Mouse (Mus musculus): ENCODE results near the gene Iqck. TPM values are rescaled to one million over a fixed set of nuclear protein-coding genes. Genes with fewer than 3 reads are reported as not detected.

Iqck gene
- polyA plus RNA-seq, 1 experiment from 2014 or later, result 1.1 TPM

DNA sequence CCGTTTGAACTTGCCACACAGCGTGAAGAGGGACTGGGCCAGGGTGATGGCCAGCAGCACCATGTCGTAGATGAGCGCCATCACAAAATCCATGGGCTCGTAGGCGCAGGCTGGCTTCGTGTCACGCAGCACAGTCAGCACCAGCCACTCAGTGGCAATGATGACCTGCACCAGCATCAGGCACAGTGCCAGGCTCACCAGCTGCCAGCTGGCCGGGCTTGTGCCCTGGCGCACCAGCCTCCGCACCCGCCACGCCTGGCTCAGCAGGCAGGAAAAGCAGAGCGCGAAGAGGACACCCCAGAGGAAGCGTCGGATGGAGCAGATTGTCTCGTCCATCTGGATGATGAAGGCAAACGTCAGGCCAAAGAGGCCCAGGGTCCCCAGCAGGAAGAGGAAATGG is 128.4 kb downstream of the Iqck start:
- WGBS, result 89% methylated on average over 19 of the region's 19 CpGs
- ATAC-seq (ENCODE audit: low FRiP score, low TSS enrichment), result no peak

GRCm38 (mm10) chr7:118985786-118986185 is 130.2 kb downstream of the Iqck start:
- Histone ChIP-seq H3K4me1 (replicated peaks; ENCODE audit: control insufficient read depth, insufficient read depth) (no peaks in the 10 kb centered on the region), H3K4me3 (ENCODE audit: low read depth, low read length) (no peak overlapping the region), H3K9me3 (ENCODE audit: control insufficient read depth, low read length) (no peaks in the 10 kb centered on the region), H3K4me2 (replicated peaks; ENCODE audit: low read depth) (no peak overlapping the region), H3K27ac (replicated peaks) (no peak overlapping the region), H3K9ac (ENCODE audit: low read length) (no peak overlapping the region), H3K27me3 (ENCODE audit: control insufficient read depth, insufficient read depth, low read length) (no peaks in the 10 kb centered on the region), H3K36me3 (ENCODE audit: control insufficient read depth, insufficient read depth, low read length) (no peaks in the 10 kb centered on the region)
- no peak for DNase-seq (ENCODE audit: low spot score)
- WGBS, result 72% methylated on average over 4 of the region's 4 CpGs
- no peak for ATAC-seq (ENCODE audit: low FRiP score, low TSS enrichment)
- TF ChIP-seq CTCF (IDR thresholded peaks at IDR 0.05; ENCODE audit: low read depth), result no peak
- no peak for TF ChIP-seq EP300 (optimal IDR thresholded peaks at IDR 0.05)

More for the DNA sequence above, 128.4 kb downstream of the Iqck start:
- Histone ChIP-seq H3K36me3 (ENCODE audit: control insufficient read depth, insufficient read depth, low read length) (no peaks in the 10 kb centered on the region), H3K4me1 (replicated peaks; ENCODE audit: control insufficient read depth, insufficient read depth) (no peaks in the 10 kb centered on the region), H3K4me2 (replicated peaks; ENCODE audit: low read depth) (no peak overlapping the region), H3K9ac (ENCODE audit: low read length) (no peak overlapping the region), H3K27me3 (ENCODE audit: control insufficient read depth, insufficient read depth, low read length) (no peaks in the 10 kb centered on the region), H3K27ac (replicated peaks) (no peak overlapping the region), H3K9me3 (ENCODE audit: control insufficient read depth, low read length) (no peaks in the 10 kb centered on the region), H3K4me3 (ENCODE audit: low read depth, low read length) (no peak overlapping the region)
- no peak for DNase-seq (ENCODE audit: low spot score)
- TF ChIP-seq CTCF (IDR thresholded peaks at IDR 0.05; ENCODE audit: low read depth), result no peak
- TF ChIP-seq EP300 (optimal IDR thresholded peaks at IDR 0.05), result no peak

DNA sequence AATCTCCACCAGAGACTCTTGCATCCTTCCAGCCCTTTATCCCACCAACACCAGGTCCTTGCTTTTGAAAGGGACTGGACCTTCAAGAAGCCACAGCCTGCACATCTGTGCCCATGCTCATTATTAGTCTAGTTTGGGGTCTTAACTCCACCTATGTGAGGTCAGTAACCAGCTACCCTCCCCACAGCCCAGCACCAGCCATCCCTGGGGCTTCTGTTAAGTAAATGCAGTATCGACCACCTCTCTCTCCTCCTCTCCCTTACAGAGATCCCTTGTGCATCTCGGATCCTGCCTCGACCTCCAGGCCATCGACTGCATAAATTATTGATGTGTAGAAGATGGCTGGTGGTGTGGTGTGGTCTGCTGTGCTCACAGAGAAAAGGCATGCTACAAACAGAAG is 130.8 kb downstream of the Iqck start:
- no peak overlapping the region for H3K27ac ChIP-seq (replicated peaks)
- no peaks in the 10 kb centered on the region for H3K27me3 ChIP-seq (ENCODE audit: control insufficient read depth, insufficient read depth, low read length)
- WGBS, result 76% methylated on average over 4 of the region's 4 CpGs
- H3K9me3 ChIP-seq (ENCODE audit: control insufficient read depth, low read length), result no peaks in the 10 kb centered on the region
- DNase-seq (ENCODE audit: low spot score) (no peak), ATAC-seq (ENCODE audit: low FRiP score, low TSS enrichment) (no peak)
- no peak overlapping the region for H3K9ac ChIP-seq (ENCODE audit: low read length)
- no peak overlapping the region for H3K4me3 ChIP-seq (ENCODE audit: low read depth, low read length)
- no peaks in the 10 kb centered on the region for H3K4me1 ChIP-seq (replicated peaks; ENCODE audit: control insufficient read depth, insufficient read depth)
- TF ChIP-seq CTCF (IDR thresholded peaks at IDR 0.05; ENCODE audit: low read depth) (no peak), EP300 (optimal IDR thresholded peaks at IDR 0.05) (no peak)
- no peak overlapping the region for H3K4me2 ChIP-seq (replicated peaks; ENCODE audit: low read depth)
- H3K36me3 ChIP-seq (ENCODE audit: control insufficient read depth, insufficient read depth, low read length), result no peaks in the 10 kb centered on the region

- WGBS, result 69% methylated on average over 5 of the region's 5 CpGs
- ATAC-seq (ENCODE audit: low FRiP score, low TSS enrichment), result no peak
- no peak overlapping the region for H3K4me2 ChIP-seq (replicated peaks; ENCODE audit: low read depth)
Observed at GRCm38 (mm10) chr7:118989275-118989856, 133.8 kb downstream of the Iqck start.

DNA sequence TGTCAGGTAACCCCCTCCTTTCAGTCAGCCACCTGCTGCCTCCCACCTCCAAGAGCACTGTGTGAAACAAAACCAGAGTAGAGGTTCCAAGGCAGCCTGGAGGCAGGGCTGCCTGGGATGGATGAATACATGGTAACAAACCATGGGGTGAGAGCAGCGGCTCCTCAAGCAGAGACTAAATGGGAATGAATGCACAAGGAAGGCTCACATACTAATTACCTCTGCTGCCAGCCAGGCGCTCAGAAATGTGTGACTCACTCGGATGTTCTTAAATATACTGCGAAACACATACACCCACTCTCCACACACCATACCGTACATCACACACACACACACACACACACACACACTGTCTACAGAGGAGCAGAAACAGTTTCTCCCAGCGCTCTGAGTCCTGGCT is 134.7 kb downstream of the Iqck start:
- Histone ChIP-seq H3K4me1 (replicated peaks; ENCODE audit: control insufficient read depth, insufficient read depth) (no peaks in the 10 kb centered on the region), H3K27ac (replicated peaks) (no peak overlapping the region), H3K9me3 (ENCODE audit: control insufficient read depth, low read length) (no peaks in the 10 kb centered on the region), H3K36me3 (ENCODE audit: control insufficient read depth, insufficient read depth, low read length) (no peaks in the 10 kb centered on the region), H3K27me3 (ENCODE audit: control insufficient read depth, insufficient read depth, low read length) (no peaks in the 10 kb centered on the region), H3K9ac (ENCODE audit: low read length) (no peak overlapping the region), H3K4me3 (ENCODE audit: low read depth, low read length) (no peak overlapping the region), H3K4me2 (replicated peaks; ENCODE audit: low read depth) (no peak overlapping the region)
- TF ChIP-seq CTCF (IDR thresholded peaks at IDR 0.05; ENCODE audit: low read depth) (no peak), EP300 (optimal IDR thresholded peaks at IDR 0.05) (no peak)
- DNase-seq (ENCODE audit: low spot score), result no peak
- ATAC-seq (ENCODE audit: low FRiP score, low TSS enrichment), result no peak
- WGBS, result 60% methylated on average over 6 of the region's 6 CpGs

More at GRCm38 (mm10) chr7:118989275-118989856, 133.8 kb downstream of the Iqck start:
- DNase-seq (ENCODE audit: low spot score), result no peak
- Histone ChIP-seq H3K27ac (replicated peaks) (no peak overlapping the region), H3K4me1 (replicated peaks; ENCODE audit: control insufficient read depth, insufficient read depth) (no peaks in the 10 kb centered on the region), H3K9ac (ENCODE audit: low read length) (no peak overlapping the region), H3K4me3 (ENCODE audit: low read depth, low read length) (no peak overlapping the region), H3K27me3 (ENCODE audit: control insufficient read depth, insufficient read depth, low read length) (no peaks in the 10 kb centered on the region), H3K9me3 (ENCODE audit: control insufficient read depth, low read length) (no peaks in the 10 kb centered on the region), H3K36me3 (ENCODE audit: control insufficient read depth, insufficient read depth, low read length) (no peaks in the 10 kb centered on the region)
- TF ChIP-seq CTCF (IDR thresholded peaks at IDR 0.05; ENCODE audit: low read depth) (no peak), EP300 (optimal IDR thresholded peaks at IDR 0.05) (no peak)

GRCm38 (mm10) chr7:118991341-118991884 is 135.9 kb downstream of the Iqck start:
- DNase-seq (ENCODE audit: low spot score) (no peak), ATAC-seq (ENCODE audit: low FRiP score, low TSS enrichment) (no peak)

More at GRCm38 (mm10) chr7:118991341-118991884, 135.9 kb downstream of the Iqck start:
- H3K4me3 ChIP-seq (ENCODE audit: low read depth, low read length), result no peak overlapping the region
- H3K4me1 ChIP-seq (replicated peaks; ENCODE audit: control insufficient read depth, insufficient read depth), result no peaks in the 10 kb centered on the region
- no peak for TF ChIP-seq CTCF (IDR thresholded peaks at IDR 0.05; ENCODE audit: low read depth)
- TF ChIP-seq EP300 (optimal IDR thresholded peaks at IDR 0.05), result no peak
- H3K27me3 ChIP-seq (ENCODE audit: control insufficient read depth, insufficient read depth, low read length), result no peaks in the 10 kb centered on the region
- H3K27ac ChIP-seq (replicated peaks), result no peak overlapping the region
- 45% methylated on average over 4 of the region's 4 CpGs for WGBS
- H3K9ac ChIP-seq (ENCODE audit: low read length), result no peak overlapping the region
- no peaks in the 10 kb centered on the region for H3K9me3 ChIP-seq (ENCODE audit: control insufficient read depth, low read length)
- no peaks in the 10 kb centered on the region for H3K36me3 ChIP-seq (ENCODE audit: control insufficient read depth, insufficient read depth, low read length)
- no peak overlapping the region for H3K4me2 ChIP-seq (replicated peaks; ENCODE audit: low read depth)

All from stomach, postnatal 0 days (tissue).